In genomic region chr6:5442316-5443085, GRCm38 (mm10) we compare ENCODE assay signal across 8 mouse cellular contexts. TPM values are rescaled to one million over a fixed set of nuclear protein-coding genes. Genes with fewer than 3 reads are reported as not detected.
DNase-seq lines count a peak whose midpoint lies in the region; ATAC-seq lines count a peak whose summit lies in the region.

No protein-coding gene starts in this region.

- no peak for ATAC-seq in hindbrain, embryonic 16.5 days
- ATAC-seq in limb, embryonic 13.5 days (ENCODE audit: low FRiP score, low read depth) = peak; percentile 52; the same call in 1 of the 2 replicates
- no peak for ATAC-seq in neural tube, embryonic 11.5 days (ENCODE audit: insufficient read depth, low FRiP score, low TSS enrichment)

- peak overlapping the region; percentile 16; the same call in 1 of the 2 replicates for H3K4me2 ChIP-seq in hindbrain, embryonic 16.5 days (ENCODE audit: low read length)
- peak overlapping the region; percentile 44 for H3K4me2 ChIP-seq in limb, embryonic 13.5 days (replicated peaks)
- 0 out of 2 replicates have a peak overlapping the region, but pooled peaks have one; percentile 3 for H3K4me2 ChIP-seq in neural tube, embryonic 11.5 days (ENCODE audit: low read depth)

- no peaks in the 10 kb centered on the region for H3K36me3 ChIP-seq in hindbrain, embryonic 16.5 days (ENCODE audit: control insufficient read depth, insufficient read depth, low read length)
- no peaks in the 10 kb centered on the region for H3K36me3 ChIP-seq in limb, embryonic 13.5 days
- no peaks in the 10 kb centered on the region for H3K36me3 ChIP-seq in neural tube, embryonic 11.5 days (ENCODE audit: control insufficient read depth, insufficient read depth, low read length)

- no peak overlapping the region for H3K9ac ChIP-seq in hindbrain, embryonic 16.5 days (ENCODE audit: low read depth, low read length)
- no peak overlapping the region for H3K9ac ChIP-seq in limb, embryonic 13.5 days
- no peak overlapping the region for H3K9ac ChIP-seq in neural tube, embryonic 11.5 days (ENCODE audit: low read length)

- no peaks in the 10 kb centered on the region; the same call in 1 of the 2 replicates for H3K27me3 ChIP-seq in hindbrain, embryonic 16.5 days (replicated peaks; ENCODE audit: control insufficient read depth, insufficient read depth, low read length)
- no peaks in the 10 kb centered on the region for H3K27me3 ChIP-seq in limb, embryonic 13.5 days
- no peaks in the 10 kb centered on the region for H3K27me3 ChIP-seq in neural tube, embryonic 11.5 days (ENCODE audit: control insufficient read depth, insufficient read depth, low read length)

- peaks cover 4% of the 10 kb centered on the region; the same call in 1 of the 2 replicates for H3K4me1 ChIP-seq in hindbrain, embryonic 16.5 days (ENCODE audit: control insufficient read depth, insufficient read depth, low read depth, low read length)
- peaks cover 15% of the 10 kb centered on the region for H3K4me1 ChIP-seq in limb, embryonic 13.5 days
- H3K4me1 ChIP-seq in neural tube, embryonic 11.5 days (ENCODE audit: control insufficient read depth, insufficient read depth, low read length) = no peaks in the 10 kb centered on the region

- WGBS in hindbrain, embryonic 16.5 days = 18% methylated on average over 14 of the region's 14 CpGs
- 6% methylated on average over 14 of the region's 14 CpGs for WGBS in limb, embryonic 13.5 days
- WGBS in neural tube, embryonic 11.5 days = 14% methylated on average over 14 of the region's 14 CpGs

- H3K4me3 ChIP-seq in hindbrain, embryonic 16.5 days (ENCODE audit: low read length) = no peak overlapping the region
- no peak overlapping the region for H3K4me3 ChIP-seq in limb, embryonic 13.5 days
- H3K4me3 ChIP-seq in neural tube, embryonic 11.5 days (ENCODE audit: low read depth, low read length) = no peak overlapping the region

- no peaks in the 10 kb centered on the region for H3K9me3 ChIP-seq in hindbrain, embryonic 16.5 days (ENCODE audit: control insufficient read depth, low read length)
- H3K9me3 ChIP-seq in limb, embryonic 13.5 days = no peaks in the 10 kb centered on the region
- H3K9me3 ChIP-seq in neural tube, embryonic 11.5 days (ENCODE audit: control insufficient read depth, low read length) = no peaks in the 10 kb centered on the region

- peak; percentile 72 for DNase-seq in gastrocnemius, adult 18-20 months (ENCODE audit: low spot score)
- DNase-seq in gastrocnemius, postnatal 10 days = no peak
- DNase-seq in adrenal gland, postnatal 25 days = peak; percentile 35
- peak; percentile 43 to 59 for DNase-seq in frontal cortex, postnatal 36 days (ENCODE audit: low spot score in 2 of 2)
- DNase-seq in neural tube, embryonic 11.5 days (ENCODE audit: low spot score) = peak; percentile 24
- no peak for DNase-seq in T-cell, adult 2 months (ENCODE audit: low spot score)

- H3K27ac ChIP-seq in hindbrain, embryonic 16.5 days (ENCODE audit: low read depth, low read length) = no peak overlapping the region
- no peak overlapping the region for H3K27ac ChIP-seq in limb, embryonic 13.5 days
- no peak overlapping the region for H3K27ac ChIP-seq in neural tube, embryonic 11.5 days (ENCODE audit: low read depth, low read length)

RNA-seq across cellular contexts. Expression of gene Pdk4, which starts 53.6 kb away (rescaled TPM):
- total RNA-seq in gastrocnemius, adult 18-20 months (2021) = 1,000 to 10,000 TPM in 1 of 2 experiments, 100 to 1,000 TPM in 1; 758 to 1,312 TPM
- total RNA-seq in gastrocnemius, postnatal 10 days (2021) = 100 to 1,000 TPM; 273 to 374 TPM
- total RNA-seq in adrenal gland, postnatal 25 days (2021) = 127 and 214 TPM in 2 replicates
- polyA plus RNA-seq in hindbrain, embryonic 16.5 days (2015; fragmentation: Nextera tagmentation; extraction: Ambion mirVana) = 1.7 and 2.4 TPM in 2 replicates
- 1.6 and 2.6 TPM in 2 replicates for polyA plus RNA-seq in limb, embryonic 13.5 days (2015; fragmentation: Nextera tagmentation; extraction: Ambion mirVana)
- polyA plus RNA-seq in neural tube, embryonic 11.5 days (2014; fragmentation: Nextera tagmentation; extraction: Ambion mirVana) = 0.62 and 1.3 TPM in 2 replicates

RNA-seq across cellular contexts. Expression of gene Asb4, which starts 59.3 kb away (rescaled TPM):
- total RNA-seq in gastrocnemius, adult 18-20 months (2021) = 10 to 100 TPM; 13.7 to 15.2 TPM
- 10 to 100 TPM; 10.6 to 12.6 TPM for total RNA-seq in gastrocnemius, postnatal 10 days (2021)
- 2.6 and 3.5 TPM in 2 replicates for total RNA-seq in adrenal gland, postnatal 25 days (2021)
- 15.4 and 16.9 TPM in 2 replicates for polyA plus RNA-seq in hindbrain, embryonic 16.5 days (2015; fragmentation: Nextera tagmentation; extraction: Ambion mirVana)
- 61.3 and 66.4 TPM in 2 replicates for polyA plus RNA-seq in limb, embryonic 13.5 days (2015; fragmentation: Nextera tagmentation; extraction: Ambion mirVana)
- 41.0 and 49.8 TPM in 2 replicates for polyA plus RNA-seq in neural tube, embryonic 11.5 days (2014; fragmentation: Nextera tagmentation; extraction: Ambion mirVana)

Comparison
In these comparisons a context has a peak if more than half of its experiments do, and no peak if none do; other contexts are left out.
1. DNase-seq: peak in gastrocnemius, adult 18-20 months (single experiment), adrenal gland, postnatal 25 days (single experiment), frontal cortex, postnatal 36 days (2 of 2) and neural tube, embryonic 11.5 days (single experiment); none in gastrocnemius, postnatal 10 days (single experiment) and T-cell, adult 2 months (single experiment).
2. Peak in every context shown above with its lines, with median percentiles within 50 percentile points of each other: H3K4me2 ChIP-seq.